In genomic region chr5:36885067-36885466, GRCm38 (mm10) we compare ENCODE assay signal across 20 mouse cellular contexts. TPM values are rescaled to one million over a fixed set of nuclear protein-coding genes. Genes with fewer than 3 reads are reported as not detected.
"Had no signal": no experiment of that assay in that cellular context is flagged by ENCODE, and none has a peak within 500 bp of the region (broad histone marks: within the 10 kb centered on the region; RNA-seq: fewer than 3 reads in every experiment).

No protein-coding gene starts in this region.

- DNase-seq: kidney, adult 18-20 months; kidney, postnatal 10 days; layer of hippocampus, postnatal 36 days; left cerebral cortex, postnatal 4 days; lung, adult 18-20 months; lung, postnatal 4 days; midbrain, embryonic 14.5 days; right cerebral cortex, adult 18-20 months; right cerebral cortex, postnatal 25 days; thymus, postnatal 36 days had no signal

- H3K36me3 ChIP-seq: limb, embryonic 13.5 days; midbrain, embryonic 10.5 days; neural tube, embryonic 12.5 days had no signal

- H3K9me3 ChIP-seq: limb, embryonic 13.5 days; midbrain, embryonic 10.5 days; neural tube, embryonic 12.5 days had no signal

- ATAC-seq: lung, postnatal 0 days had no signal

- H3K9ac ChIP-seq: limb, embryonic 13.5 days; liver, embryonic 14.5 days; neural tube, embryonic 12.5 days had no signal

- H3K27ac ChIP-seq: limb, embryonic 13.5 days; liver, embryonic 14.5 days; midbrain, embryonic 10.5 days; neural tube, embryonic 12.5 days had no signal

- H3K27me3 ChIP-seq: neural tube, embryonic 12.5 days had no signal

- H3K4me2 ChIP-seq: limb, embryonic 13.5 days; neural tube, embryonic 12.5 days had no signal

- H3K4me3 ChIP-seq: limb, embryonic 13.5 days; midbrain, embryonic 10.5 days; myocyte; neural tube, embryonic 12.5 days had no signal

RNA-seq across cellular contexts. Expression of gene Ppp2r2c, which starts 16.8 kb away (rescaled TPM):
- total RNA-seq: megakaryocyte, adult 5-6 weeks had no signal
- polyA plus RNA-seq: kidney, embryonic 14.5 days; liver, adult 2 months; liver, embryonic 14.5 days; lung, postnatal 0 days; thymus, postnatal 0 days had no signal
